Mouse (Mus musculus) myocyte (in vitro differentiated cells): ENCODE data around the gene Mamstr. TPM values are rescaled to one million over a fixed set of nuclear protein-coding genes. Genes with fewer than 3 reads are reported as not detected.

Experiments used
- H3K27me3 ChIP-seq: one replicate; pipeline ENCODE4 v1.6.1; 2011; ENCODE audit not compliant: control insufficient read depth, insufficient read depth, insufficient read length
- H3K36me3 ChIP-seq: one replicate; pipeline ENCODE4 v1.6.1; 2011; ENCODE audit not compliant: control insufficient read depth, insufficient read depth
- H3K4me2 ChIP-seq: one replicate; pipeline ENCODE4 v1.6.1; 2011; ENCODE audit warnings: low read depth, control low read depth
- H3K4me3 ChIP-seq: one replicate; pipeline ENCODE4 v1.5.1; 2011; ENCODE audit warnings: mild to moderate bottlenecking, control low read depth, moderate library complexity
- H3K79me2 ChIP-seq: one replicate; pipeline ENCODE4 v1.6.1; 2011; ENCODE audit not compliant: control insufficient read depth, insufficient read depth
- H3ac ChIP-seq: one replicate; pipeline ENCODE4 v1.6.1; 2011; ENCODE audit not compliant: control insufficient read depth, insufficient read length
- CEBPB ChIP-seq: IDR thresholded peaks from 2 replicates; pipeline ENCODE4 v1.6.1; 2011; ENCODE audit warnings: mild to moderate bottlenecking, moderate library complexity; ENCODE audit not compliant: poor library complexity, insufficient read depth, severe bottlenecking
- E2F4 ChIP-seq: IDR thresholded peaks from one replicate; pipeline ENCODE4 v1.6.1; 2011; ENCODE audit warnings: mild to moderate bottlenecking, control low read depth, moderate library complexity; ENCODE audit not compliant: insufficient read depth
- MAX ChIP-seq: IDR thresholded peaks from one replicate; pipeline ENCODE4 v1.6.1; 2011; ENCODE audit warnings: low read depth, mild to moderate bottlenecking, control low read depth
- MYOD1 ChIP-seq, 3 experiments: IDR thresholded peaks; one replicate each; pipeline ENCODE4 v1.6.1; 2011; ENCODE audit warnings: control low read depth in 2 of 3, low read depth in 2 of 3, mild to moderate bottlenecking in 2 of 3, moderate library complexity in 1 of 3; ENCODE audit not compliant: insufficient read length in 2 of 3, control insufficient read depth in 1 of 3
- MYOG ChIP-seq, 3 experiments: IDR thresholded peaks; one replicate each; pipeline ENCODE4 v1.6.1; 2011; ENCODE audit warnings: control low read depth in 2 of 3, low read depth in 2 of 3, mild to moderate bottlenecking in 2 of 3; ENCODE audit not compliant: insufficient read length in 2 of 3, control insufficient read depth in 1 of 3, insufficient read depth in 1 of 3
- POLR2A ChIP-seq: IDR thresholded peaks from one replicate; pipeline ENCODE4 v1.6.1; 2011; ENCODE audit warnings: low read depth, mild to moderate bottlenecking, control low read depth, moderate library complexity; ENCODE audit not compliant: insufficient read length
- POLR2AphosphoS2 ChIP-seq: IDR thresholded peaks from one replicate; pipeline ENCODE4 v1.6.1; 2011; ENCODE audit warnings: low read depth, control low read depth; ENCODE audit not compliant: insufficient read length
- REST ChIP-seq: IDR thresholded peaks from one replicate; pipeline ENCODE4 v1.6.1; 2011; ENCODE audit warnings: mild to moderate bottlenecking, control low read depth, moderate library complexity; ENCODE audit not compliant: insufficient read depth, insufficient read length
- SRF ChIP-seq: IDR thresholded peaks from one replicate; pipeline ENCODE4 v1.6.1; 2011; ENCODE audit warnings: low read depth; ENCODE audit not compliant: control insufficient read depth, insufficient read length
- TCF12 ChIP-seq: IDR thresholded peaks from one replicate; pipeline ENCODE4 v1.6.1; 2011; ENCODE audit warnings: mild to moderate bottlenecking, control low read depth; ENCODE audit not compliant: poor library complexity, insufficient read depth, severe bottlenecking
- TCF3 ChIP-seq: IDR thresholded peaks from one replicate; pipeline ENCODE4 v1.6.1; 2011; ENCODE audit warnings: low read depth, control low read depth; ENCODE audit not compliant: insufficient read length
- USF1 ChIP-seq: IDR thresholded peaks from one replicate; pipeline ENCODE4 v1.6.1; 2011; ENCODE audit warnings: low read depth, mild to moderate bottlenecking, control low read depth, moderate library complexity
- polyA plus RNA-seq: library from polyadenylated mRNA; unstranded; fragments of >200 nt; fragmentation: generic; extraction: Trizol; gene quantifications from one replicate; pipeline ENCODE4 v1.2.1, GENCODE M21; 2012; ENCODE audit warnings: missing spikeins

The Mamstr gene
- polyA plus RNA-seq, 1 experiment, result 12.5 TPM

DNA sequence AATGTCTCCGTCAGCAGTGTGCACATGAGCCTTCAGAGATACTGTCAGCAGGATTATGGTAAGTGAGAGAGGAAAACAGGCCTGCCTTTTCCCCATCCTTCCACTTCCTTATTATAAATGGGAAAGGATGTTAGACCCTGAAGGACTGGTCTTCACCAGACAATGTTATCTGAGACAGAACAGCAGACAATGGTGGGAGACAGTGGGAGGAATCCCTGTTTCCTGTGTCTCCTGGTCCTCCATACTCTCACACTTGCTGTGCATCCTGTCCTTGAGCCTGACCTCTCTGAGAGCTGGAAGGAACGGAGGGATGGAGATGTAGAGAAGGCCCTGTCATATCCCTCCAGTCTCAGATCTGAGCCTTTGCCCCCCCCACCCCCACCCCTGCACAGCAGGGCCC is 52.6 kb downstream of the Mamstr start:
- Histone ChIP-seq H3K27me3 (no peaks in the 10 kb centered on the region), H3K4me3 (no peak overlapping the region), H3ac (no peak overlapping the region), H3K4me2 (no peak overlapping the region), H3K36me3 (no peaks in the 10 kb centered on the region), H3K79me2 (no peaks in the 10 kb centered on the region)
- no peak for TF ChIP-seq MYOG (IDR thresholded peaks at IDR 0.05; ENCODE audit: control insufficient read depth in 1 of 3, insufficient read depth in 1 of 3, insufficient read length in 2 of 3, low read depth in 2 of 3)
- TF ChIP-seq MAX, result no peak
- TF ChIP-seq POLR2A, result no peak
- no peak for TF ChIP-seq SRF
- TF ChIP-seq REST, result no peak
- no peak for TF ChIP-seq MYOD1 (IDR thresholded peaks at IDR 0.05; ENCODE audit: control insufficient read depth in 1 of 3, insufficient read length in 2 of 3, low read depth in 2 of 3)
- no peak for TF ChIP-seq E2F4
- no peak for TF ChIP-seq TCF12
- no peak for TF ChIP-seq CEBPB
- no peak for TF ChIP-seq TCF3
- TF ChIP-seq USF1, result no peak
- TF ChIP-seq POLR2AphosphoS2, result no peak

DNA sequence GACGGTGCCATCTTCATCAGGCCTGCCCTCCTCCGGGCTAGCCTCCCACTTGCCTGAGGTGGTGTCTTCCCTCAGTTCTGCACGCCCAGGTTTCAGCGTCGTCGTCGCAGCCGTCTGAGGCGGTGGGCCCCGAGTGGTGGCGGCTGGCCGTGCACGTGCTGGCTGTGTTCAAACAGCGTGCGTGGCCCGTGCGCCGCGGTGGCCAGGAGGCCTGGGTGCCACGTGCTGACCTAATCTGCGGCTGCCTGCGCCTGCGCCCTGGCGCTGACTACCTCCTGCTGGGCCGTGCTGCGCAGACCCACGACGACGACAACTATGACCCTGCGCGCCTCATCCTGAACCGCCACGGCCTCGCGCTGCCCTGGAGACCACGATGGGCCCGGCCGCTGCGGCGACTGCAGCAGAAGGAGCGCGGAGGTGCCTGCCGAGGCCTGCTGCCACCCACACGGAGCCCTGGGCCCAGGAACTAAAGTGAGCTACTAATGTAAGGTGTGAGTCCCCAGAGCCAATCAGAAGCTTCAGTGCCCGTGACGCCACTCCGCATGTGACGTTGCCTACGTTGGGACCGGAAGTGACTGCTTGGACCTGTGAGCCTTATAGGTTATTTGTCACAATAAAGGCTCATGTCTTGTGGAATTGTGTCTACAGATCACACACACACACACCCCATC is 54.3 kb downstream of the Mamstr start, which contains the start of gene Sec1:
Gene Sec1, minus strand, starts transcription at position 482 of the 671 bp plus-strand sequence.
- H3K4me2 ChIP-seq, result no peak within 1 kb of the TSS
- H3K4me3 ChIP-seq, result no peak within 1 kb of the TSS
- H3K27me3 ChIP-seq, result no peaks in the 10 kb centered on the region
- TF ChIP-seq POLR2AphosphoS2, result no peak
- no peak for TF ChIP-seq SRF
- no peak for TF ChIP-seq REST
- TF ChIP-seq CEBPB, result no peak
- TF ChIP-seq TCF12, result no peak
- TF ChIP-seq MYOG (IDR thresholded peaks at IDR 0.05; ENCODE audit: control insufficient read depth in 1 of 3, insufficient read depth in 1 of 3, insufficient read length in 2 of 3, low read depth in 2 of 3), result no peak
- no peak for TF ChIP-seq E2F4
- no peak for TF ChIP-seq POLR2A
- no peak for TF ChIP-seq USF1
- no peak for TF ChIP-seq MAX
- no peak for TF ChIP-seq MYOD1 (IDR thresholded peaks at IDR 0.05; ENCODE audit: control insufficient read depth in 1 of 3, insufficient read length in 2 of 3, low read depth in 2 of 3)
- TF ChIP-seq TCF3, result no peak
- H3K36me3 ChIP-seq, result no peaks in the 10 kb centered on the region
- no peaks in the 10 kb centered on the region for H3K79me2 ChIP-seq
- H3ac ChIP-seq, result no peak within 1 kb of the TSS

DNA sequence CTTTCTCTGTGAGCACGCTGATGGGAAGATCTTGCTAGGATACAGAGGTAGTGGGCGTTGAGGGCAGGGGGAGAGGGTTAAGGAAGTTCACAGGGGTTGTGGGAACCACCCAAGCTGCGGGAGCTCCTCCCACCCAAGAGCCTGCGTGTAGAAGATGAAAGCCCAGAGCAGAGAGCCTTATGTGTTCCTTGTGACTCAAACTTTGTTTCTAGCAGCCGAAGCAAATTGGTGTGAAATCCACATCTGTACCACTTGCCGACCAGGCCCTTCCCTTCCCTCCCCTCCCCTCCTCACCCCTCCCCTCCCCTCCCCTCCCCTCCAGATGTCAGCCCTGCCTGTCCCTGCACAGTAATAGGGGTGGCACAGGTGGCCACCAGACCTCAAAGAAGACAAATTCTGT is 55.3 kb downstream of the Mamstr start:
- Histone ChIP-seq H3K27me3 (peaks cover 10% of the 10 kb centered on the region), H3K4me3 (no peak overlapping the region), H3K79me2 (no peaks in the 10 kb centered on the region), H3K4me2 (no peak overlapping the region), H3K36me3 (no peaks in the 10 kb centered on the region), H3ac (no peak overlapping the region)
- no peak for TF ChIP-seq POLR2A
- no peak for TF ChIP-seq REST
- no peak for TF ChIP-seq USF1
- TF ChIP-seq POLR2AphosphoS2, result no peak
- no peak for TF ChIP-seq MAX
- no peak for TF ChIP-seq CEBPB
- no peak for TF ChIP-seq SRF
- no peak for TF ChIP-seq MYOD1 (IDR thresholded peaks at IDR 0.05; ENCODE audit: control insufficient read depth in 1 of 3, insufficient read length in 2 of 3, low read depth in 2 of 3)
- no peak for TF ChIP-seq E2F4
- TF ChIP-seq MYOG (IDR thresholded peaks at IDR 0.05; ENCODE audit: control insufficient read depth in 1 of 3, insufficient read depth in 1 of 3, insufficient read length in 2 of 3, low read depth in 2 of 3), result no peak
- TF ChIP-seq TCF12, result no peak
- no peak for TF ChIP-seq TCF3

Other genes with a start within 250 kb of the Mamstr start
- gene Snrnp70, start 244.2 kb upstream of the Mamstr start, polyA plus RNA-seq, result 189 TPM
- gene Kcna7, start 234.3 kb upstream of the Mamstr start, polyA plus RNA-seq, result 0.65 TPM
- gene Ntf5, start 226.3 kb upstream of the Mamstr start, polyA plus RNA-seq, result 1.9 TPM
- 0.07 TPM for gene Lhb, start 219.2 kb upstream of the Mamstr start, polyA plus RNA-seq
- gene Gys1, start 205.1 kb upstream of the Mamstr start, polyA plus RNA-seq, result 125 TPM
- 118 TPM for gene Ruvbl2, start 201.9 kb upstream of the Mamstr start, polyA plus RNA-seq
- 2,413 TPM for gene Ftl1, start 180.1 kb upstream of the Mamstr start, polyA plus RNA-seq
- gene Bax, start 173.1 kb upstream of the Mamstr start, polyA plus RNA-seq, result 249 TPM
- 0.06 TPM for gene Tulp2, start 158.1 kb upstream of the Mamstr start, polyA plus RNA-seq
- gene Gm45808, start 153.2 kb upstream of the Mamstr start, polyA plus RNA-seq, result not detected
- gene Dhdh, start 151.2 kb upstream of the Mamstr start, polyA plus RNA-seq, result 0.13 TPM
- gene Nucb1, start 129.6 kb upstream of the Mamstr start, polyA plus RNA-seq, result 135 TPM
- 306 TPM for gene Ppp1r15a, start 113.7 kb upstream of the Mamstr start, polyA plus RNA-seq
- 2.6 TPM for gene Plekha4, start 113.6 kb upstream of the Mamstr start, polyA plus RNA-seq
- gene Hsd17b14, start 85.1 kb upstream of the Mamstr start, polyA plus RNA-seq, result 1.9 TPM
- gene Bcat2, start 69.8 kb upstream of the Mamstr start, polyA plus RNA-seq, result 54.1 TPM
- gene Fgf21, start 24.5 kb upstream of the Mamstr start, polyA plus RNA-seq, result 486 TPM
- gene Fut1, start 22.7 kb upstream of the Mamstr start, polyA plus RNA-seq, result 3.8 TPM
- not detected for gene Izumo1, start 18.2 kb upstream of the Mamstr start, polyA plus RNA-seq
- gene Rasip1, start 12.5 kb upstream of the Mamstr start, polyA plus RNA-seq, result 0.40 TPM
- gene Fut2, start 26.4 kb downstream of the Mamstr start, polyA plus RNA-seq, result 0.41 TPM
- 3.6 TPM for gene Ntn5, start 44.0 kb downstream of the Mamstr start, polyA plus RNA-seq
- 0.41 TPM for gene Sec1, start 54.4 kb downstream of the Mamstr start, polyA plus RNA-seq
- 3.6 TPM for gene Car11, start 59.9 kb downstream of the Mamstr start, polyA plus RNA-seq
- gene Dbp, start 65.1 kb downstream of the Mamstr start, polyA plus RNA-seq, result 26.2 TPM
- 3,224 TPM for gene Rpl18, start 75.5 kb downstream of the Mamstr start, polyA plus RNA-seq
- gene Sphk2, start 78.0 kb downstream of the Mamstr start, polyA plus RNA-seq, result 22.8 TPM
- 0.18 TPM for gene Fam83e, start 81.2 kb downstream of the Mamstr start, polyA plus RNA-seq
- gene Spaca4, start 85.8 kb downstream of the Mamstr start, polyA plus RNA-seq, result not detected
- 0.11 TPM for gene Lmtk3, start 143.8 kb downstream of the Mamstr start, polyA plus RNA-seq
- gene Sult2b1, start 144.7 kb downstream of the Mamstr start, polyA plus RNA-seq, result 0.47 TPM
- gene Cyth2, start 174.6 kb downstream of the Mamstr start, polyA plus RNA-seq, result 145 TPM
- gene Kcnj14, start 184.8 kb downstream of the Mamstr start, polyA plus RNA-seq, result 0.05 TPM
- gene Grwd1, start 191.0 kb downstream of the Mamstr start, polyA plus RNA-seq, result 36.2 TPM
- 132 TPM for gene Kdelr1, start 232.8 kb downstream of the Mamstr start, polyA plus RNA-seq
- 0.65 TPM for gene Grin2d, start 238.4 kb downstream of the Mamstr start, polyA plus RNA-seq